Mouse (Mus musculus) cerebellum, adult 9-11 months (tissue): ENCODE data around the gene Higd1a.

ENCODE experiments used
- DNase-seq: peaks from one replicate; pipeline ENCODE4 v3.0.0; 2022

Higd1a gene

DNA sequence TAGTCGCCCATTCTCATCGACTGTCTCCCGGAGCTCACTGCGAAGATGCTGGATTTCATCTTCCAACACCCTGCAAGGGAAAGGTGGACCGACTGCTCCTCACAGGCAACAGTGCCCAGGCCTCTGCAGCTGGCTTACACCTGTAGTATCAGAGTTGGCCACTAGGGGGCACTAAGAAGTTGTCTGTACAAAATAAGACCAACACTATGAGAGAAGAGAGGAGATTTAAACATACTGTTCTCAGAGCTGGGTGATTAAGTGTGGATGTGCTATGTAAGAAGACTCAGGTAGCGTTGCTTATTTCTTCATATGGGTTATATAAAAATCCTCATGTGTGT is 27.2 kb downstream of the Higd1a start:
- peak; percentile 77 for DNase-seq

GRCm38 (mm10) chr9:121830243-121830955 is 27.8 kb downstream of the Higd1a start:
- DNase-seq, result no peak

DNA sequence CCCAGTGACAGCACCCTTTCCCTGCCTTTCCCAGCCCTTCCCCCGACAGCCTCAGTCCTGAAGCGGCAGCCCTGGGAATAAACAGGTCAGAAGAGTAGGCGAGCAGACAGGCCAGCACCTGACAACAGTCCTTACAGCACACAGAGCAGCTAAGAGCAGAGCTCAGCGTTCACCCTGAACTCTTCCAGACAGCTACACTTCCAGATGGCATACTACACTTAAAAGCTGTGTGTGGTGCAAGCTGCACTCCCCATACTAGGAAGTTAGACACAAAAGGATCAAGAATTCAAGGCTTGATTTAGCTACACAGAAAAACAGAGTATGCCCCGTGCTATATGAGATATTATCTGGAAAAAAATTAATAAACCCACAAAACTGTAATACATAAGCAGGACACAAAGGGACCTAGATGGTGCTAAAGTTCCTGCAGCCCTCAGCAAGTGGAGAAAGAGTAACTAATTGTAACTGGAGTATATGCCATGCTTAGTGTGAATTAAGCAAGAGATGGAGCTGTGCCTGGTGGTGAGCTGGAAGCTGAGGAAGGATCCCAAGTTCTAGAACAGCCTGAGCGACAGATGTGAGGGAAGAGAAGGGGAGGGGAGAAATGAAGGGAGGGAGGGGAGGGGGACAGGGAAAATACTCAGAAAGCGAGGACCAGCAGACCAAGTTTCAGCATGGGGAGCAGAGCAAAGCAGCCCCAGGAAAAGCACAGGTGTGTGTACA is 28.7 kb downstream of the Higd1a start:
- DNase-seq, result no peak

- DNase-seq, result no peak
These were observed 29.8 kb downstream of the Higd1a start for GRCm38 (mm10) chr9:121828314-121828713.

GRCm38 (mm10) chr9:121826356-121826755 is 31.8 kb downstream of the Higd1a start:
- DNase-seq, result no peak

DNA sequence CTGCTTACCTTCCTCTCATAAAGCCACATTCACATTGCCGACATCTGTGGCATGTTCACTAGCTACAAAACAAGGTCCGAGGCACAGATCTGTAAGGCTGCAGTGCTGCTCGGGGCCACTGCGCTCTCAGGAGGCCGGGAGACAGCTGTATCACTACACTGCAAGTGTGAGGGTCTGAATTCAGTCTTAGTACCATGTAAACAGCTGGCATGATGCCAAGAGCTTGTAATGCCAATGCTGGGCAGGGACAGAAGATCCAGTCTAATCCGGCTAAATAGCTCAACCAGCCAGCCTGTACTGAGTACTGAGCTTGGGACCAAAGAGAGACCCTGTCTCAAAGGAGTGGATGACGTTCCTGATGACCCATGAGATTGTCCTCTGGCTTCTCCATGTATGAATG is 34.2 kb downstream of the Higd1a start:
- DNase-seq, result peak; percentile 59

GRCm38 (mm10) chr9:121823051-121823450 is 35.1 kb downstream of the Higd1a start:
- peak; percentile 89 for DNase-seq

DNA sequence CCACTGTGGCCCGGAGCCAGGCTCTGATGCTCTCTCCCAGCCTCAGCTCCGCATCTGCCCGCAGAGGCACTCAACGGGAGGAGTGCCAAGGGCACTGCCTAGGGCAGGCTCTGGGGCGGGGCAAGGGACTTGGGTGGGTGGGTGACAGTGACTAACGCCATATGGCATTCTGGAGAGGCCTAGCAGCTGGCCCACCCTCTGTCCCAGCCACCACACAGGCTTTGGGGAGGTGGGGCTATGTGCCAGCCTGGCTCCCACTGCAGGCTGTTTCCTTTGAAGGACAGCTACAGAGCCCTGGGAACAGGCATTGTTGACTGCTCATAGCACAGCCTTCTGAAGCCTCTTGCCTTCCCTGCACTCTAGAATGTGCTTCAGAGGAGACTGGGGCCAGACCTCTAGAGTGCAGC is 35.6 kb downstream of the Higd1a start:
- DNase-seq, result peak; percentile 68

DNA sequence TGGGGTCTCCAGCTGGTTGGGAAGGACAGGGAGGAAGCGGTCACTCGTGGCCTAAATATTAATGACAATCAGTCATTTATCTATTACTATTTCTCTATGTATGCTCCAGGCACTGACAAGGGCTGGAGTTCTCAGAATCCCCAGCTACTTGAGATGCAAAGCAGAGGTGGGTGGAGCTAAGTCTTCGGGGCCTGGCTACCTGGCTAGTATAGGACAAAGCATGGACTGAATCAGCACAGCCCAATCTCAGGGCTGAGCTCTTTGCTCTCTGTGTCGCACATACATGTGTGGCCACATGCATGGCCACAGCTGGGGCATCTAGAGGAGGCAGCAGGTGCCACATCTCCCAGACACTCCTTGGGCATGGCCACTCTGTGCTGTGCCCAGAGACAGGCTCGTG is 37.4 kb downstream of the Higd1a start:
- DNase-seq, result no peak

DNA sequence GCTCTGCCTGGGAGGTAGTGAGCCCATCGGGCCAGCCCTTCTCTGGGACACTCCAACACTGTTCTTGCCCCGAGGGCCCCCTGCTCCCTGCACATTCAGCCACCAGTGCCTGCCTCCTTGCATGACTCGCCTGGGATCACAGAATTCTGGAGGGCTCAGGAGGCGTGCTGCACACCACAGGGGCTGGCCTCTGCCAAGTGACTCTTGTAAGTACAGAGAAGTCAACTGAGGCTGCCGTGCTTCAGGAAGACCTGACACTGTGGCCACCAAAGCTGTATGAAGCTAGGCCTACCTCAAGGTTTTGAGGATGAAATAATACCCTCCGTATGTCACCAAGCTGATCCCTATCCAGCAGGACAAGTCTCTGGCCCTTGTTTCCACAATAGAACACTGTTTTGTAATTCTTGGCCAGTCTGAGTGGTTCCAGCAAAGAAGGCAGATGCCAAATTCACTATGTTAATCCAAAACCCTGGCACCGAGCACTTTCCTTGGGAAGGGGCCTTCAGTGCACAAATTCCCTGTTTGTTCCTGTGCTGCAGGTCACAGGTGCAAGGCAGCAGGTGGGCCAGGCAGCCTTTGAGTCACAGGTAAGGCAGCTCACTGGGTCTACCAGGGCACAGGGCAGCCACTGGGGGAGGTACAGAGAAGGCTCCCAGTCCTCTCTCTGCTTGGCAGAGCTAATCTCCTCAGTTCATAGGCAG is 38.2 kb downstream of the Higd1a start:
- DNase-seq, result peak; percentile 90

GRCm38 (mm10) chr9:121819073-121819770 is 38.9 kb downstream of the Higd1a start:
- peak; percentile 70 for DNase-seq

DNA sequence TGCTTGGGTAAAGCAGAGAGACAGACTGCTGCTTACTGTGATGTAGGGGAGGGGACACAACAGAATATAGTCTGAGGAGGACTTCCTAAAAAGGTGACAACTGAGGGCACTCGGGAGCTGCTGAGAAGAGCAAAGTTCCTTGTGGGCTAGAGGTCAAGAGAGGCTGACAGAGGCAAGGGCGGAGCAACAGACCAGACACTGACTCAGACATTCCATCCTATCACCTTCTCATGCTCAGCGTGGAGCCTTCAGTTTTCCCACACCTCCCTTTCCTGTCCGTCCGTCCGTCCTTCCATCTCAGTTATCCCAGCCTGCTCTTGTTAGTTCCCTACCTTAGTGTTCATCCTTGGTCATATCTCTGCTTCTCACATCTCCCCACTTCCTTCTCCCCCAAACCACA is 43.0 kb downstream of the Higd1a start:
- DNase-seq, result no peak

DNA sequence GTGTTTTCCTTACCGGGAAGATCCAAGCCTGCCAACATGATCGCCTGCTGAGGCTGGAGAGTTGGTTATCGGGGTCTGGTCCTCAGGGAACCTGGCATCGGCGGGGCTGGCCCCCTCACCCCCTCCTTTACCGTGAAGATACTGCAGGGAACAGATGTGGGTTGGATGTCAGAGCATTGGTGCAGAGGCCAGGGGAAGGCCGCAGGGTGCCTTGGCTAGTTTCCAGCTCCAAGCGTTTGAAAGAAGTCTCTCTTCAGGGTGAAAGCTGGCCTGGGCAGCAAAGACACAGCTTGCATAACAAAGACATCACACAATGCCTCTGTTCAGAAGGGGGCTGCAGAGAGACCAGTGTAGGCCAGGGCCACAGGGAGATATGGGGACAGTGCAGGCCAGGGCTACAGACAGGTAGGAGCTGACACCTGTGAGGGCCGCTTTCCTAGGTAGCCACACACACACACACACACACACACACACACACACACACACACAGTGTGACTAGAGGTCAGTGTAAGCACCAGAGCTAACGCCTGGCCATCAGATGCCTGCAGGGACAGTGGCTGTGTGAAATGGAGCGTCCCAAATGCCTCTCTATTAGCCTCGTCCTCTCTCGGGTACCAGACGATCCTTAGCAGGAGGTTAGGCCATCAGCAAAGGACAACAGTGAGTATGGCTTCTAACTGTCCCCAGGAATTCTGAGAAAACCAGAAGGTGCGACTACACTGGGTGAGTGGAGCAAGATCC is 47.9 kb downstream of the Higd1a start:
- peak; percentile 73 for DNase-seq

DNA sequence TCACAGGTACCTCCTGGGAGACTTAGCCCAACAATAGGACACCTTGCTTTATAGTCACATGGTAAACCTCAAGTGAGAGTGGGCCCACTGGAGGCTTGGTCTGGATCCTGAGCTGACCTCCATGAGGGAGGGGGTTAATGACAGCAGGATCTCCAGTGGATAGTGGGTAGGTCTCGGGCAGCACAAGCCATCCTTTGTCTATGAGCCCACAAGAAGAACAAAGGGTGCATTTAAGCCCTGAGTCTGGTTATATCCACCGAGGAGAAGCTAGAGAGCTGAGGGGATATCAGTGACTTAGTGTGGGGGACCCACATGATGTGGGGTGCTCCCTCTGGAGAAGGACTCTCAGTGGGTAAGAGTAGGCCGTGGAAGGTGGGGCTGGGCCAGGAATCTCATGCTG is 49.7 kb downstream of the Higd1a start:
- no peak for DNase-seq

GRCm38 (mm10) chr9:121807947-121808346 is 50.2 kb downstream of the Higd1a start:
- peak; percentile 51 for DNase-seq

- DNase-seq, result no peak
These were observed 50.6 kb downstream of the Higd1a start for GRCm38 (mm10) chr9:121807546-121807945.

DNA sequence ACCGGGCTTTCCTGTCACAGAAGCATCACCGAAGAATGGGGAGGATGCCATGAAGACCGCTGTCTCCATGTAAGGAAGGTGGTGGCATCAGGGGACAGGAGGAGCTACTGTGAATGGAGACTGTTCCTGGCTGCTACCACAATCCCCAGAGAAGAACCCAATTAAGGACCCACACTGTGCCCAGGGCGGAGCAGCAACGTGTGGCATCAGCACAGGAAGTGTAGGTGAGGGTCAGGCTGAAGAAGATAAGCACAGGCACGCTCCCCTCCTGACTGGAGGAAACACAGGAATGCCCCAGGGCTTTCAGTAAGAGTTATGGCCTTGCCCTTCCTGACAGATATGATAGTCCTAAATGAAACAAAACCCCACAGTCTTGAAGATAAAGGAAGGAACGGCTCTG is 55.4 kb downstream of the Higd1a start:
- DNase-seq, result no peak

GRCm38 (mm10) chr9:121798887-121799520 is 59.2 kb downstream of the Higd1a start:
- no peak for DNase-seq
